Mouse (Mus musculus): Measurements from ENCODE around the gene Adh6a.
"Not testable (repeated sequence)": the region's sequence is repeated elsewhere in the genome, so short reads cannot be mapped to it uniquely, and the experiment has no call there.

The Adh6a gene

GRCm38 (mm10) chr3:138325001-138325400 lies 11.9 kb downstream of the Adh6a start:
- DNase-seq (ENCODE audit: low read depth, low spot score), result no peak

GRCm38 (mm10) chr3:138325466-138325865 lies 12.4 kb downstream of the Adh6a start:
- no peak for DNase-seq (ENCODE audit: low read depth, low spot score)

- DNase-seq (ENCODE audit: low read depth, low spot score), result no peak
Observed at GRCm38 (mm10) chr3:138333910-138334309, 20.8 kb downstream of the Adh6a start.

GRCm38 (mm10) chr3:138334320-138334719 lies 21.2 kb downstream of the Adh6a start:
- no peak for DNase-seq (ENCODE audit: low read depth, low spot score)

- no peak for DNase-seq (ENCODE audit: low read depth, low spot score)
Observed at GRCm38 (mm10) chr3:138335566-138335965, 22.5 kb downstream of the Adh6a start.

GRCm38 (mm10) chr3:138336104-138336754 lies 23.1 kb downstream of the Adh6a start:
- no peak for DNase-seq (ENCODE audit: low read depth, low spot score)

GRCm38 (mm10) chr3:138341471-138341870 lies 28.4 kb downstream of the Adh6a start, which contains the start of gene Adh6b:
Gene Adh6b (plus strand): TSS chr3:138341775.
- no peak for DNase-seq (ENCODE audit: low read depth, low spot score)

- no peak for DNase-seq (ENCODE audit: low read depth, low spot score)
Observed at GRCm38 (mm10) chr3:138347041-138347440, 34.0 kb downstream of the Adh6a start.

- no peak for DNase-seq (ENCODE audit: low read depth, low spot score)
Observed at GRCm38 (mm10) chr3:138352012-138352809, 39.1 kb downstream of the Adh6a start.

- no peak for DNase-seq (ENCODE audit: low read depth, low spot score)
Observed at GRCm38 (mm10) chr3:138358856-138359255, 45.8 kb downstream of the Adh6a start.

GRCm38 (mm10) chr3:138360721-138361120 lies 47.6 kb downstream of the Adh6a start:
- DNase-seq (ENCODE audit: low read depth, low spot score), result no peak

GRCm38 (mm10) chr3:138362920-138363319 lies 49.8 kb downstream of the Adh6a start:
- DNase-seq (ENCODE audit: low read depth, low spot score), result no peak

- no peak for DNase-seq (ENCODE audit: low read depth, low spot score)
Observed at GRCm38 (mm10) chr3:138366181-138366580, 53.1 kb downstream of the Adh6a start.

GRCm38 (mm10) chr3:138369546-138369945 lies 56.5 kb downstream of the Adh6a start:
- DNase-seq (ENCODE audit: low read depth, low spot score), result no peak

GRCm38 (mm10) chr3:138370289-138370688 lies 57.2 kb downstream of the Adh6a start:
- not testable (repeated sequence) for DNase-seq (ENCODE audit: low read depth, low spot score)

- DNase-seq (ENCODE audit: low read depth, low spot score), result no peak
Observed at GRCm38 (mm10) chr3:138373920-138374319, 60.8 kb downstream of the Adh6a start.

GRCm38 (mm10) chr3:138375148-138375547 lies 62.1 kb downstream of the Adh6a start:
- no peak for DNase-seq (ENCODE audit: low read depth, low spot score)

Data from ZHBTc4 (cell line).